Mouse (Mus musculus) embryonic facial prominence, embryonic 11.5 days (tissue): ENCODE data around the gene Mcidas. TPM values are rescaled to one million over a fixed set of nuclear protein-coding genes. Genes with fewer than 3 reads are reported as not detected.

Source experiments
- ATAC-seq: fragments of 200-750 bp; cut with Nextera tagmentation; replicated peaks from 2 replicates; pipeline ENCODE4 v1.8.0; 2017; ENCODE audit warnings: low read depth; ENCODE audit not compliant: insufficient number of reproducible peaks, low FRiP score, low TSS enrichment
- DNase-seq: peaks from one replicate; pipeline ENCODE4 v3.0.0-alpha.2; 2015; ENCODE audit warnings: low spot score
- H3K27ac ChIP-seq: fragments of 300-500 bp; sonication (generic); replicated peaks from 2 replicates; pipeline ENCODE4 v1.5.1; 2014; ENCODE audit warnings: mild to moderate bottlenecking, low read depth, low read length, control low read depth
- H3K27me3 ChIP-seq: fragments of 300-500 bp; sonication (generic); 2 replicates; pipeline ENCODE4 v1.6.1; 2014; ENCODE audit warnings: mild to moderate bottlenecking, low read length, moderate library complexity, mixed read lengths; ENCODE audit not compliant: control insufficient read depth, insufficient read depth
- H3K36me3 ChIP-seq: fragments of 300-500 bp; sonication (generic); replicated peaks from 2 replicates; pipeline ENCODE4 v1.6.1; 2014; ENCODE audit warnings: low read depth, mild to moderate bottlenecking, low read length, moderate library complexity, mixed read lengths; ENCODE audit not compliant: control insufficient read depth, insufficient read depth
- H3K4me1 ChIP-seq: fragments of 300-500 bp; sonication (generic); 2 replicates; pipeline ENCODE4 v1.6.1; 2014; ENCODE audit warnings: low read length, mixed read lengths; ENCODE audit not compliant: control insufficient read depth, insufficient read depth
- H3K4me2 ChIP-seq: fragments of 300-500 bp; sonication (generic); 2 replicates; pipeline ENCODE4 v1.6.1; 2014; ENCODE audit warnings: low read depth, mild to moderate bottlenecking, control low read depth, low read length, moderate library complexity
- H3K4me3 ChIP-seq: fragments of 300-500 bp; sonication (generic); 2 replicates; pipeline ENCODE4 v1.5.1; 2014; ENCODE audit warnings: low read depth, low read length, control low read depth
- H3K9ac ChIP-seq: fragments of 300-500 bp; sonication (generic); replicated peaks from 2 replicates; pipeline ENCODE4 v1.6.1; 2014; ENCODE audit warnings: mild to moderate bottlenecking, control low read depth, low read length
- H3K9me3 ChIP-seq: fragments of 300-500 bp; sonication (generic); replicated peaks from 2 replicates; pipeline ENCODE4 v1.6.1; 2016; ENCODE audit warnings: mild to moderate bottlenecking, low read length, inconsistent platforms, mixed read lengths; ENCODE audit not compliant: control insufficient read depth
- WGBS: fragments of 180-500 bp; shearing (Covaris S2); extraction: QIAGEN DNeasy Blood & Tissue Kit; methylation state at CpG from one replicate; pipeline ENCODE4 v1.1.7; 2014; 5-methylcytosine and 5-hydroxymethylcytosine counted together
- polyA plus RNA-seq: library from polyadenylated mRNA; unstranded; fragments of >200 nt; fragmentation: Nextera tagmentation; extraction: Ambion mirVana; gene quantifications from 2 replicates; pipeline ENCODE4 v1.2.1, GENCODE M21; 2014

The Mcidas gene
- polyA plus RNA-seq, 1 experiment from 2014 or later = not detected

- Histone ChIP-seq H3K27ac (no peak overlapping the region), H3K27me3 (peaks cover 50% of the 10 kb centered on the region)
Measured at GRCm38 (mm10) chr13:112985605-112986450, 7.8 kb upstream of the Mcidas start.

GRCm38 (mm10) chr13:112986451-112986950, 7.1 kb upstream of the Mcidas start:
- Histone ChIP-seq H3K27ac (no peak overlapping the region), H3K9ac (no peak overlapping the region), H3K4me2 (no peak overlapping the region), H3K4me1 (peaks cover 4% of the 10 kb centered on the region; the same call in 1 of the 2 replicates), H3K27me3 (peaks cover 56% of the 10 kb centered on the region), H3K9me3 (no peaks in the 10 kb centered on the region), H3K4me3 (no peak overlapping the region), H3K36me3 (no peaks in the 10 kb centered on the region)
- DNase-seq (no peak), ATAC-seq (no peak)
- under 1% methylated on average over 17 of the region's 17 CpGs for WGBS

More at GRCm38 (mm10) chr13:112985605-112986450, 7.8 kb upstream of the Mcidas start:
- peaks cover 4% of the 10 kb centered on the region; the same call in 1 of the 2 replicates for H3K4me1 ChIP-seq
- H3K9ac ChIP-seq = no peak overlapping the region
- H3K4me3 ChIP-seq = no peak overlapping the region
- DNase-seq (peak; percentile 56), ATAC-seq (peak; percentile 50)
- no peaks in the 10 kb centered on the region for H3K36me3 ChIP-seq
- H3K4me2 ChIP-seq = no peak overlapping the region
- 2% methylated on average over 18 of the region's 18 CpGs for WGBS
- H3K9me3 ChIP-seq = no peaks in the 10 kb centered on the region

- WGBS = under 1% methylated on average over 47 of the region's 47 CpGs
Measured at GRCm38 (mm10) chr13:112987532-112987943, 6.1 kb upstream of the Mcidas start, which contains the start of gene Ccno. Gene Ccno, plus strand, starts transcription at chr13:112987802.

GRCm38 (mm10) chr13:112987991-112988390, 5.7 kb upstream of the Mcidas start:
- ATAC-seq = no peak; the same call in 1 of the 2 replicates
- H3K4me2 ChIP-seq = peak overlapping the region; percentile 98
- no peaks in the 10 kb centered on the region for H3K9me3 ChIP-seq
- no peak overlapping the region for H3K27ac ChIP-seq
- H3K4me3 ChIP-seq = peak overlapping the region; percentile 46
- H3K9ac ChIP-seq = peak overlapping the region; percentile 43
- no peaks in the 10 kb centered on the region for H3K36me3 ChIP-seq
- WGBS = under 1% methylated on average over 39 of the region's 39 CpGs
- H3K4me1 ChIP-seq = peaks cover 4% of the 10 kb centered on the region; the same call in 1 of the 2 replicates
- peaks cover 64% of the 10 kb centered on the region for H3K27me3 ChIP-seq
- DNase-seq = peak; percentile 46

More at GRCm38 (mm10) chr13:112987532-112987943, 6.1 kb upstream of the Mcidas start, which contains the start of gene Ccno:
- Histone ChIP-seq H3K9ac (peak within 1 kb of the TSS; percentile 43), H3K9me3 (no peaks in the 10 kb centered on the region), H3K36me3 (no peaks in the 10 kb centered on the region), H3K27me3 (peaks cover 61% of the 10 kb centered on the region), H3K4me3 (peak within 1 kb of the TSS; percentile 46), H3K4me1 (peaks cover 4% of the 10 kb centered on the region; the same call in 1 of the 2 replicates), H3K4me2 (peak within 1 kb of the TSS; percentile 98), H3K27ac (no peak within 1 kb of the TSS)
- DNase-seq (peak; percentile 91), ATAC-seq (peak; percentile 91)

- Histone ChIP-seq H3K27me3 (peaks cover 73% of the 10 kb centered on the region), H3K4me3 (peak overlapping the region; percentile 46), H3K36me3 (no peaks in the 10 kb centered on the region), H3K9me3 (no peaks in the 10 kb centered on the region), H3K9ac (no peak overlapping the region), H3K27ac (no peak overlapping the region), H3K4me2 (peak overlapping the region; percentile 27; the same call in 1 of the 2 replicates), H3K4me1 (peaks cover 10% of the 10 kb centered on the region)
- 2% methylated on average over 19 of the region's 19 CpGs for WGBS
- peak; percentile 26 for DNase-seq
- no peak for ATAC-seq
Measured at GRCm38 (mm10) chr13:112988866-112989265, 4.8 kb upstream of the Mcidas start.

GRCm38 (mm10) chr13:112989541-112989940, 4.1 kb upstream of the Mcidas start:
- WGBS = under 1% methylated on average over 23 of the region's 23 CpGs
- no peak overlapping the region for H3K9ac ChIP-seq

GRCm38 (mm10) chr13:112990346-112990745, 3.3 kb upstream of the Mcidas start:
- no peak overlapping the region for H3K4me3 ChIP-seq
- ATAC-seq (no peak), DNase-seq (no peak)
- 6% methylated on average over 4 of the region's 4 CpGs for WGBS
- peaks cover 83% of the 10 kb centered on the region for H3K27me3 ChIP-seq
- H3K4me1 ChIP-seq = peaks cover 13% of the 10 kb centered on the region
- H3K9me3 ChIP-seq = no peaks in the 10 kb centered on the region
- H3K27ac ChIP-seq = no peak overlapping the region
- no peaks in the 10 kb centered on the region for H3K36me3 ChIP-seq
- H3K4me2 ChIP-seq = no peak overlapping the region
- H3K9ac ChIP-seq = no peak overlapping the region

More at GRCm38 (mm10) chr13:112989541-112989940, 4.1 kb upstream of the Mcidas start:
- Histone ChIP-seq H3K27me3 (peaks cover 76% of the 10 kb centered on the region), H3K4me1 (peaks cover 13% of the 10 kb centered on the region), H3K9me3 (no peaks in the 10 kb centered on the region), H3K27ac (no peak overlapping the region), H3K4me3 (peak overlapping the region; percentile 8; the same call in 1 of the 2 replicates), H3K4me2 (no peak overlapping the region), H3K36me3 (no peaks in the 10 kb centered on the region)
- ATAC-seq = no peak
- DNase-seq = peak; percentile 23
